Mouse (Mus musculus) layer of hippocampus, adult 2 months (tissue): ENCODE results near the gene Gnat2. TPM values are rescaled to one million over a fixed set of nuclear protein-coding genes. Genes with fewer than 3 reads are reported as not detected.
A peak's percentile ranks its signal among the peaks of the same experiment; 100 is the strongest.

ENCODE experiments used
- DNase-seq, 2 experiments: peaks; one replicate each; pipeline ENCODE4 v3.0.0; 2022; ENCODE audit warnings: low spot score in 2 of 2
- H3K27ac ChIP-seq: fragments of 200-600 bp; 2 replicates; pipeline ENCODE4 v1.8.1; 2022
- H3K4me3 ChIP-seq: fragments of 200-600 bp; 2 replicates; pipeline ENCODE4 v1.8.1; 2022; ENCODE audit warnings: mild to moderate bottlenecking
- CTCF ChIP-seq: fragments of 200-600 bp; conservative IDR thresholded peaks from 2 replicates; pipeline ENCODE4 v1.8.1; 2022; ENCODE audit warnings: antibody characterized with exemption, mild to moderate bottlenecking, moderate library complexity
- total RNA-seq, 2 experiments: library from RNA; stranded (reverse); gene quantifications; 2 replicates each; pipeline ENCODE4 v1.2.3; 2021

The Gnat2 gene
- total RNA-seq, 2 experiments from 2014 or later = not detected

GRCm38 (mm10) chr3:108132484-108132883 is 39.9 kb downstream of the Gnat2 start:
- Histone ChIP-seq H3K27ac (no peak overlapping the region), H3K4me3 (no peak overlapping the region)
- DNase-seq = no peak
- TF ChIP-seq CTCF = no peak

DNA sequence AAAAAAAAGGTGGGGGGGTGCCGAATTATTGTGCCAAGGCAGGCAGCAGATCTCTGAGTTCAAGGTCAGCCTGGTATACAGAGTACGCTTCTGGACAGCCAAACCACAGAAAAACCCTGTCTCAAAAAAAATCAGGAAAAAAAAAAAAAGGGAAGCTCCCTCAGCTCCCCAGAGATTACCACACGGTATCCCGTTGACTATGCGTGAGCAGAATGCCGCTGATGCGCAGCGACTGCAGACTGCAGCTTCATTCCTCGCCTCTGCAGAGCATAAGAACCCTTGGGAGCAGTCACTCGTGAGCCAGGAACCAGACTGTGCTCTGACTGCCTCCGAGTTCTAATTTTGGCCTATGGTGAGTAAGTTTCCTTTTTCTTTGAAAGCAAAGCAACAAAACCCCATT is 42.1 kb downstream of the Gnat2 start:
- DNase-seq = peak; percentile 56 to 74
- H3K27ac ChIP-seq = peak overlapping the region; percentile 62
- TF ChIP-seq CTCF = 0 out of 2 replicates have a peak, but pooled peaks have one; percentile 6
- no peak overlapping the region for H3K4me3 ChIP-seq

DNA sequence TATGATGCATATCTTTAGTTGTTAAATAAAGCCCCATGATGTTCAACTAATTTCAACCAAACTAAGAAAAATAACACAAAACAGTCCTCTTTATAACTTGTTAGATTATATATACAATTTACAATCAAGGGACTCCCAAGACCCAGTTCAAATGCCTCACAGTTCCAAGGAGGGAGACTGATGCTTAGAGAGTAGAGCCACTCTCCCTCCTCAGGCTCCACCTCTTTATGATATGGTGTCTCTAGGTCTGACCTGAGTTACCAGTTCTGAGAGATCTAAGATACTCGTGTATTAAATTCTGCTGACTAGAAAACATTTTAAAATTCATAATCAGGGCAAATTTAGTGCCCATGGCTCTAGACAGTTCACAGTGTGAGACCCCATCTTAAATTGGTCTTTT is 46.5 kb downstream of the Gnat2 start:
- no peak for DNase-seq
- H3K4me3 ChIP-seq = no peak overlapping the region
- no peak for TF ChIP-seq CTCF
- no peak overlapping the region for H3K27ac ChIP-seq

DNA sequence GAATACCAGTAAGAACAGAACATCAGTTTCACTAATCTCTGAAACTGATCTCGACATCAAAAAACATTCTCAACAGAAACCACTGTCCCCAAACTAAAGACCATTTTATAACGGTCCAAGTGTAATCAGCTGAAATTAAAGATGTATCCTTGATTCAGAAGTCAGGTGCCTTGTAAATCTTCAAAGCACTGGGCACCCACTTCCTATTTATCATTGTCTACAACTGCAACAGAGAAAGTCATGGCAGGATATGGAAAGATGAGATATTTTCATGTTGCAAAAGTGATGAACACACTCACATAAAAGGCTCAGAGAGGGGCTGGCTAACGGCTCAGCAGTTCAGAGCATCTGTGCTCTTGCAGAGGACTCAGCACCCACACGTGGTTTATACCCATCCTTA is 48.2 kb downstream of the Gnat2 start:
- no peak overlapping the region for H3K27ac ChIP-seq
- DNase-seq = no peak
- TF ChIP-seq CTCF = no peak
- H3K4me3 ChIP-seq = no peak overlapping the region

DNA sequence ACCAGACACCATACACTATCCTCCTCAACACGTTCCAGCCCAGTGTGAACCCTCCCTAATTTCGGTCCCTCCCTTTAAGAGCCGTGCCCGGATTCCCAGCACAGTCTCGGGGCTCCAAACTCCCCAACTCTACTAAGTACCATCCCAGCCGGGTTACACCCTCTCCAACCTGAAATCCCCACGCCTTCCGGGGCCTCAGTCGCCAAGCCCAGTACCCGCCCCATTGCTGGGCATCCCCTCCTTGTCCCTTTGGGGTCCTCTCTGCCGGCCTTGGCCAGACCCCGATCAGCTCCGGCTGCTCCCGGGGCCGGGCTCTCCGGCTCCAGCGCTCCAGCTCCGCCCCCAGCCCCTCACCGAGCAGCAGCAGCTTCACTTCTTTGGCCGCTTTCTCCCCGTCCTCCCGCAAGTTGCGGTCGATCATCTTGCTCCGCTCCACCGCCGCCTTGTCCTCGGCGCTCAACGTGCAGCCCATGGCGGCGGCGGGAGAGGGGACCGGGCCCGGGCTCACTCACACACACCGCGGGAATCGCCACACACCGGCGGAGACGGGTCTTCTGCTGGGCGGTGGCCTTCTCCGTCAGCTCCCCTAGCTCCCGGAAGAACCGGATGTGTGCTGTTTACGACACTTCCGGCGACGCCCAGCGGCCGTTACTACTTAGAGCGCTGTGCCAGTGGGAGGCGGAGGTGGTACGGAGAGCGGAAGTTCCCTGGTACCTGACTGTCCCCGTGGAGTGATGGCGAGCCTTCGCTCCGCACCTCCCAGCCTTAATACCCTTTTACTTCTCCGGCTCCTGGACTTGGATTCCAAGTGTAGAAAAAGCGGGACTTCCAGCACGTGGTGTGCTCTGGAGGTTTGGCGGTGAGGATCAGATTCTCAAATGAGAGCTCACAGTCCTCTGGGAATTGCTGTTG is 53.2 kb downstream of the Gnat2 start, which contains the start of gene Gnai3:
Gnai3 (minus strand) TSS at position 613 of the 912 bp plus-strand sequence.
- peak within 1 kb of the TSS; percentile 93 for H3K27ac ChIP-seq
- H3K4me3 ChIP-seq = peak within 1 kb of the TSS; percentile 94
- peak; percentile 86 to 90 for DNase-seq
- TF ChIP-seq CTCF = peak; percentile 58

DNA sequence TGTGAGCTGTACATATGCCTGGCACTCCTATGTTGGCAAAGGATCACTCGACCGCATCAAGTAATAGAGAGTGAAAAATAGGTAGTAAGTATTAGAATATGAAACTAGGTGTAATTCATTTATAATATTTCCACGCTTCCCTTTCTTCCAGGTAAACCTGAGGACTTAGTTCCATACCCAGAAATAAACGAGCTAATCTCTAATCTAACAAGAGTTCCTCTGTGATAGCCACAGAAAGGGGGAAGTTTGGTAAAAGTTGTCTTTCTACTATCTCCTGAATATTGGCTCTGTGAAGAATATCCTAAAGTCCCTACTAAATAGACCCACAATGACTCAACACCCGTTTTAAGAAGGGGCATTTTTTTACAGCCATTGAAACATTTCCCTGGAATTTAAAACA is 54.1 kb downstream of the Gnat2 start:
- peak overlapping the region; percentile 94 for H3K4me3 ChIP-seq
- TF ChIP-seq CTCF = no peak
- peak overlapping the region; percentile 93; the same call in 1 of the 2 replicates for H3K27ac ChIP-seq
- no peak for DNase-seq

- no peak overlapping the region for H3K27ac ChIP-seq
- DNase-seq = peak; percentile 82 to 90
- peak; percentile 86 for TF ChIP-seq CTCF
- H3K4me3 ChIP-seq = no peak overlapping the region
These were observed 55.0 kb downstream of the Gnat2 start for GRCm38 (mm10) chr3:108147386-108148235.

Other genes with a start within 250 kb of the Gnat2 start
- not detected for gene Eps8l3, start 215.6 kb upstream of the Gnat2 start, total RNA-seq
- 100 to 1,000 TPM; 282 to 304 TPM for gene Gstm5, start 197.0 kb upstream of the Gnat2 start, total RNA-seq
- gene Gstm7, start 161.0 kb upstream of the Gnat2 start, total RNA-seq = 100 to 1,000 TPM; 173 to 177 TPM
- gene Gstm6, start 149.0 kb upstream of the Gnat2 start, total RNA-seq = 10 to 100 TPM; 16.6 to 19.5 TPM
- not detected for gene Gstm3, start 123.5 kb upstream of the Gnat2 start, total RNA-seq
- gene Gstm2, start 106.3 kb upstream of the Gnat2 start, total RNA-seq = 1 to 10 TPM; 2.3 to 3.6 TPM
- gene Gstm1, start 74.8 kb upstream of the Gnat2 start, total RNA-seq = 100 to 1,000 TPM; 350 to 371 TPM
- gene Gstm4, start 47.9 kb upstream of the Gnat2 start, total RNA-seq = 10 to 100 TPM; 11.5 to 12.3 TPM
- 10 to 100 TPM; 74.0 to 76.7 TPM for gene Ampd2, start 6.1 kb upstream of the Gnat2 start, total RNA-seq
- gene Gnai3, start 53.4 kb downstream of the Gnat2 start, total RNA-seq = 10 to 100 TPM; 28.0 to 28.4 TPM
- 10 to 100 TPM; 17.3 to 18.0 TPM for gene Gpr61, start 62.1 kb downstream of the Gnat2 start, total RNA-seq
- gene Amigo1, start 93.5 kb downstream of the Gnat2 start, total RNA-seq = 10 to 100 TPM; 69.7 to 79.0 TPM
- gene Cyb561d1, start 108.4 kb downstream of the Gnat2 start, total RNA-seq = 10 to 100 TPM; 16.3 to 16.8 TPM
- gene Atxn7l2, start 118.1 kb downstream of the Gnat2 start, total RNA-seq = 10 to 100 TPM; 31.9 to 34.6 TPM
- 1 to 10 TPM; 2.0 to 3.0 TPM for gene Sypl2, start 133.9 kb downstream of the Gnat2 start, total RNA-seq
- 10 to 100 TPM; 68.2 to 76.8 TPM for gene Psma5, start 164.1 kb downstream of the Gnat2 start, total RNA-seq
- gene Sort1, start 191.3 kb downstream of the Gnat2 start, total RNA-seq = 100 to 1,000 TPM; 360 to 361 TPM